Mouse (Mus musculus): ENCODE data around the gene Gse1.

GRCm38 (mm10) chr8:120466266-120466665, 238.0 kb downstream of the Gse1 start:
- TF ChIP-seq POLR2A (IDR thresholded peaks at IDR 0.05; ENCODE audit: borderline replicate concordance, insufficient read depth, low read length): no peak
- no peak for TF ChIP-seq CTCF (IDR thresholded peaks at IDR 0.05; ENCODE audit: borderline replicate concordance, insufficient read depth, low read depth, low read length)

Measured in cerebellum, adult 2 months (tissue).